In genomic region chr2:31241639-31242038, GRCm38 (mm10) we compare ENCODE assay signal across 23 mouse cellular contexts. TPM values are rescaled to one million over a fixed set of nuclear protein-coding genes. Genes with fewer than 3 reads are reported as not detected.
A peak's percentile ranks its signal among the peaks of the same experiment; 100 is the strongest.
DNase-seq lines count a peak whose midpoint lies in the region; ATAC-seq and TF ChIP-seq lines count a peak whose summit lies in the region.
"Had no signal": no experiment of that assay in that cellular context is flagged by ENCODE, and none has a peak within 500 bp of the region (broad histone marks: within the 10 kb centered on the region; RNA-seq: fewer than 3 reads in every experiment).

No protein-coding gene starts in this region.

- no peak overlapping the region for H3K27ac ChIP-seq in hindbrain, embryonic 13.5 days
- H3K27ac ChIP-seq in hindbrain, postnatal 0 days, result no peak overlapping the region
- H3K27ac ChIP-seq in midbrain, embryonic 14.5 days (replicated peaks; ENCODE audit: low read depth, low read length), result 0 out of 2 replicates have a peak overlapping the region, but pooled peaks have one; percentile 5
- H3K27ac ChIP-seq in midbrain, embryonic 11.5 days (ENCODE audit: low read depth, low read length), result no peak overlapping the region
- H3K27ac ChIP-seq: forebrain, embryonic 10.5 days; hindbrain, embryonic 10.5 days; limb, embryonic 12.5 days; midbrain, embryonic 15.5 days; neural tube, embryonic 12.5 days had no signal

- no peak overlapping the region for H3K4me3 ChIP-seq in hindbrain, embryonic 13.5 days
- H3K4me3 ChIP-seq in hindbrain, postnatal 0 days (ENCODE audit: low read length), result no peak overlapping the region
- H3K4me3 ChIP-seq in midbrain, embryonic 14.5 days (replicated peaks; ENCODE audit: low read depth, low read length), result no peak overlapping the region
- no peak overlapping the region for H3K4me3 ChIP-seq in midbrain, embryonic 11.5 days (ENCODE audit: low read depth, low read length)
- H3K4me3 ChIP-seq: forebrain, embryonic 10.5 days; hindbrain, embryonic 10.5 days; limb, embryonic 12.5 days; megakaryocyte, embryonic 14.5 days; midbrain, embryonic 15.5 days; neural tube, embryonic 12.5 days had no signal

- peak; percentile 45 for DNase-seq in embryo, embryonic 10.5 days (ENCODE audit: low spot score)
- no peak for DNase-seq in embryo, embryonic 10 days (ENCODE audit: low spot score)
- DNase-seq in hindbrain, postnatal 0 days (ENCODE audit: low spot score), result no peak
- peak; percentile 57 for DNase-seq in midbrain, embryonic 14.5 days
- no peak for DNase-seq in midbrain, embryonic 11.5 days (ENCODE audit: low spot score, missing footprints)
- peak; percentile 71 for DNase-seq in R1 (ENCODE audit: low read depth, low spot score)
- DNase-seq: adrenal gland, postnatal 25 days; liver, postnatal 0 days; lung, postnatal 36 days; retina, postnatal 1 day; thymus, adult 18-20 months; thymus, postnatal 36 days had no signal

- peaks cover 26% of the 10 kb centered on the region for H3K27me3 ChIP-seq in hindbrain, embryonic 13.5 days
- H3K27me3 ChIP-seq in hindbrain, postnatal 0 days (ENCODE audit: insufficient read depth, low read length), result no peaks in the 10 kb centered on the region
- H3K27me3 ChIP-seq in midbrain, embryonic 14.5 days (ENCODE audit: control insufficient read depth, insufficient read depth, low read length), result no peaks in the 10 kb centered on the region
- H3K27me3 ChIP-seq in midbrain, embryonic 11.5 days (ENCODE audit: control insufficient read depth, insufficient read depth, low read length), result 0 out of 2 replicates have a peak, but pooled peaks cover 2% of the 10 kb centered on the region
- H3K27me3 ChIP-seq: midbrain, embryonic 15.5 days had no signal

- H3K9me3 ChIP-seq in hindbrain, embryonic 13.5 days, result no peaks in the 10 kb centered on the region
- no peaks in the 10 kb centered on the region for H3K9me3 ChIP-seq in hindbrain, postnatal 0 days (ENCODE audit: low read length)
- no peaks in the 10 kb centered on the region for H3K9me3 ChIP-seq in midbrain, embryonic 14.5 days (ENCODE audit: control insufficient read depth, low read length)
- H3K9me3 ChIP-seq in midbrain, embryonic 11.5 days (ENCODE audit: control insufficient read depth, low read length), result no peaks in the 10 kb centered on the region
- H3K9me3 ChIP-seq: forebrain, embryonic 10.5 days; hindbrain, embryonic 10.5 days; limb, embryonic 12.5 days; megakaryocyte, embryonic 14.5 days; midbrain, embryonic 15.5 days; neural tube, embryonic 12.5 days had no signal

- 14% methylated on average over 7 of the region's 7 CpGs for WGBS in hindbrain, embryonic 13.5 days
- 11% methylated on average over 7 of the region's 7 CpGs for WGBS in hindbrain, postnatal 0 days
- WGBS in midbrain, embryonic 14.5 days, result 13% methylated on average over 7 of the region's 7 CpGs
- 12% methylated on average over 7 of the region's 7 CpGs for WGBS in midbrain, embryonic 11.5 days

- peaks cover 30% of the 10 kb centered on the region for H3K4me1 ChIP-seq in hindbrain, embryonic 13.5 days (replicated peaks)
- 0 out of 2 replicates have a peak, but pooled peaks cover 5% of the 10 kb centered on the region for H3K4me1 ChIP-seq in hindbrain, postnatal 0 days (ENCODE audit: insufficient read depth, low read length)
- H3K4me1 ChIP-seq in midbrain, embryonic 14.5 days (ENCODE audit: control insufficient read depth, insufficient read depth, low read length), result peaks cover 9% of the 10 kb centered on the region; the same call in 1 of the 2 replicates
- H3K4me1 ChIP-seq in midbrain, embryonic 11.5 days (ENCODE audit: control insufficient read depth, insufficient read depth, low read length), result peaks cover 3% of the 10 kb centered on the region

- no peak for TF ChIP-seq CTCF in hindbrain, postnatal 0 days (IDR thresholded peaks at IDR 0.05; ENCODE audit: low read depth)

- H3K9ac ChIP-seq in hindbrain, embryonic 13.5 days, result 0 out of 2 replicates have a peak overlapping the region, but pooled peaks have one; percentile 13
- no peak overlapping the region for H3K9ac ChIP-seq in hindbrain, postnatal 0 days (replicated peaks; ENCODE audit: low read length)
- no peak overlapping the region; the same call in 1 of the 2 replicates for H3K9ac ChIP-seq in midbrain, embryonic 14.5 days (replicated peaks; ENCODE audit: low read length)
- no peak overlapping the region for H3K9ac ChIP-seq in midbrain, embryonic 11.5 days (ENCODE audit: low read length)
- H3K9ac ChIP-seq: limb, embryonic 12.5 days; liver, postnatal 0 days; midbrain, embryonic 15.5 days; neural tube, embryonic 12.5 days had no signal

- H3K36me3 ChIP-seq in hindbrain, embryonic 13.5 days, result no peaks in the 10 kb centered on the region
- H3K36me3 ChIP-seq in hindbrain, postnatal 0 days (ENCODE audit: insufficient read depth, low read length), result no peaks in the 10 kb centered on the region
- H3K36me3 ChIP-seq in midbrain, embryonic 14.5 days (ENCODE audit: control insufficient read depth, insufficient read depth, low read length), result no peaks in the 10 kb centered on the region
- no peaks in the 10 kb centered on the region for H3K36me3 ChIP-seq in midbrain, embryonic 11.5 days (ENCODE audit: control insufficient read depth, insufficient read depth, low read length)
- H3K36me3 ChIP-seq: forebrain, embryonic 10.5 days; hindbrain, embryonic 10.5 days; limb, embryonic 12.5 days; midbrain, embryonic 15.5 days; neural tube, embryonic 12.5 days had no signal

- no peak overlapping the region for H3K4me2 ChIP-seq in hindbrain, embryonic 13.5 days
- H3K4me2 ChIP-seq in hindbrain, postnatal 0 days (ENCODE audit: low read depth, low read length), result no peak overlapping the region
- no peak overlapping the region for H3K4me2 ChIP-seq in midbrain, embryonic 14.5 days (ENCODE audit: low read length)
- H3K4me2 ChIP-seq in midbrain, embryonic 11.5 days, result no peak overlapping the region
- H3K4me2 ChIP-seq: heart, embryonic 11.5 days; limb, embryonic 12.5 days; liver, embryonic 11.5 days; midbrain, embryonic 15.5 days; neural tube, embryonic 12.5 days had no signal

- ATAC-seq in hindbrain, embryonic 13.5 days (ENCODE audit: low FRiP score), result no peak
- no peak for ATAC-seq in hindbrain, postnatal 0 days
- no peak for ATAC-seq in midbrain, embryonic 14.5 days (ENCODE audit: low FRiP score, low TSS enrichment)
- no peak for ATAC-seq in midbrain, embryonic 11.5 days (ENCODE audit: low FRiP score)
- ATAC-seq in erythroblast, adult 5-6 weeks (replicated peaks; ENCODE audit: low FRiP score, poor library complexity, severe bottlenecking), result no peak
- ATAC-seq: intestine, postnatal 0 days; liver, postnatal 0 days; midbrain, embryonic 15.5 days had no signal

RNA-seq across cellular contexts. Expression of gene Ncs1, which starts 4.0 kb away (rescaled TPM):
- 144 and 150 TPM in 2 replicates for polyA plus RNA-seq in hindbrain, embryonic 13.5 days (2015; fragmentation: Nextera tagmentation; extraction: Ambion mirVana)
- total RNA-seq in hindbrain, postnatal 0 days (2014; rRNA removed), result 185 and 190 TPM in 2 replicates
- polyA plus RNA-seq in hindbrain, postnatal 0 days (2015; fragmentation: Nextera tagmentation; extraction: Ambion mirVana), result 162 and 167 TPM in 2 replicates
- polyA plus RNA-seq in midbrain, embryonic 14.5 days (2014; fragmentation: Nextera tagmentation; extraction: Ambion mirVana), result 167 and 185 TPM in 2 replicates
- 64.3 and 67.4 TPM in 2 replicates for polyA plus RNA-seq in midbrain, embryonic 11.5 days (2014; fragmentation: Nextera tagmentation; extraction: Ambion mirVana)
- not detected in 2 replicates for total RNA-seq in erythroblast, adult 5-6 weeks (2015; ENCODE audit: low replicate concordance)
- not detected in 2 replicates for total RNA-seq in erythroblast, adult 5-6 weeks (2017; ENCODE audit: low replicate concordance)

Comparison
In these comparisons a context has a peak if more than half of its experiments do, and no peak if none do; other contexts are left out.
1. DNase-seq: peak in embryo, embryonic 10.5 days (single experiment), midbrain, embryonic 14.5 days (single experiment) and R1 (single experiment); none in embryo, embryonic 10 days (single experiment), hindbrain, postnatal 0 days (single experiment) and midbrain, embryonic 11.5 days (single experiment).